Mouse (Mus musculus): ENCODE measurements around the gene Slc13a5. TPM values are rescaled to one million over a fixed set of nuclear protein-coding genes. Genes with fewer than 3 reads are reported as not detected.
A peak's percentile ranks its signal among the peaks of the same experiment; 100 is the strongest.

Gene Slc13a5
- polyA plus RNA-seq, 1 experiment from 2014 or later, result not detected

- ATAC-seq (ENCODE audit: insufficient read depth), result no peak
- DNase-seq, result peak; percentile 12
- Histone ChIP-seq H3K9ac (no peak overlapping the region), H3K36me3 (ENCODE audit: insufficient read depth) (no peaks in the 10 kb centered on the region), H3K4me3 (ENCODE audit: low read depth, low read length) (no peak overlapping the region), H3K4me2 (peak overlapping the region; percentile 60), H3K27me3 (ENCODE audit: insufficient read depth, low read length) (peaks cover 34% of the 10 kb centered on the region), H3K9me3 (ENCODE audit: low read depth, low read length) (no peaks in the 10 kb centered on the region), H3K27ac (ENCODE audit: low read depth) (no peak overlapping the region), H3K4me1 (ENCODE audit: insufficient read depth) (no peaks in the 10 kb centered on the region)
- WGBS, result 9% methylated on average over 11 of the region's 11 CpGs
- no peak for TF ChIP-seq CTCF (IDR thresholded peaks at IDR 0.05; ENCODE audit: low read depth)
These were observed 1.5 kb downstream of the Slc13a5 start for GRCm38 (mm10) chr11:72265483-72265882.

- 59% methylated on average over 2 of the region's 2 CpGs for WGBS
- ATAC-seq (ENCODE audit: insufficient read depth) (no peak), DNase-seq (no peak)
- H3K4me1 ChIP-seq (ENCODE audit: insufficient read depth), result no peaks in the 10 kb centered on the region
- no peak overlapping the region for H3K4me3 ChIP-seq (ENCODE audit: low read depth, low read length)
- no peaks in the 10 kb centered on the region for H3K9me3 ChIP-seq (ENCODE audit: low read depth, low read length)
- H3K27ac ChIP-seq (ENCODE audit: low read depth), result no peak overlapping the region
- no peaks in the 10 kb centered on the region for H3K36me3 ChIP-seq (ENCODE audit: insufficient read depth)
- H3K9ac ChIP-seq, result no peak overlapping the region
- no peaks in the 10 kb centered on the region for H3K27me3 ChIP-seq (ENCODE audit: insufficient read depth, low read length)
- TF ChIP-seq CTCF (IDR thresholded peaks at IDR 0.05; ENCODE audit: low read depth), result no peak
- no peak overlapping the region for H3K4me2 ChIP-seq
These were observed 10.6 kb downstream of the Slc13a5 start for GRCm38 (mm10) chr11:72256441-72256840.

- DNase-seq, result no peak
- no peak overlapping the region for H3K4me3 ChIP-seq (ENCODE audit: low read depth, low read length)
- H3K27me3 ChIP-seq (ENCODE audit: insufficient read depth, low read length), result no peaks in the 10 kb centered on the region
- no peak overlapping the region for H3K9ac ChIP-seq
- no peaks in the 10 kb centered on the region for H3K9me3 ChIP-seq (ENCODE audit: low read depth, low read length)
- no peak overlapping the region for H3K4me2 ChIP-seq
- H3K36me3 ChIP-seq (ENCODE audit: insufficient read depth), result no peaks in the 10 kb centered on the region
- WGBS, result 90% methylated on average over 4 of the region's 4 CpGs
- no peak overlapping the region for H3K27ac ChIP-seq (ENCODE audit: low read depth)
- no peak for ATAC-seq (ENCODE audit: insufficient read depth)
- H3K4me1 ChIP-seq (ENCODE audit: insufficient read depth), result no peaks in the 10 kb centered on the region
- TF ChIP-seq CTCF (IDR thresholded peaks at IDR 0.05; ENCODE audit: low read depth), result no peak
These were observed 11.4 kb downstream of the Slc13a5 start for GRCm38 (mm10) chr11:72255629-72256028.

- H3K27me3 ChIP-seq (ENCODE audit: insufficient read depth, low read length), result no peaks in the 10 kb centered on the region
- DNase-seq (no peak), ATAC-seq (ENCODE audit: insufficient read depth) (no peak)
- WGBS, result 77% methylated on average over 8 of the region's 8 CpGs
- H3K9me3 ChIP-seq (ENCODE audit: low read depth, low read length), result no peaks in the 10 kb centered on the region
- H3K4me3 ChIP-seq (ENCODE audit: low read depth, low read length), result no peak overlapping the region
- no peak overlapping the region for H3K4me2 ChIP-seq
- H3K27ac ChIP-seq (ENCODE audit: low read depth), result no peak overlapping the region
- no peaks in the 10 kb centered on the region for H3K4me1 ChIP-seq (ENCODE audit: insufficient read depth)
- no peak overlapping the region for H3K9ac ChIP-seq
- no peak for TF ChIP-seq CTCF (IDR thresholded peaks at IDR 0.05; ENCODE audit: low read depth)
- no peaks in the 10 kb centered on the region for H3K36me3 ChIP-seq (ENCODE audit: insufficient read depth)
These were observed 21.7 kb downstream of the Slc13a5 start for GRCm38 (mm10) chr11:72245196-72245753.

GRCm38 (mm10) chr11:72240062-72240860 is 26.8 kb downstream of the Slc13a5 start:
- DNase-seq, result no peak
- Histone ChIP-seq H3K4me1 (ENCODE audit: insufficient read depth) (no peaks in the 10 kb centered on the region), H3K9ac (no peak overlapping the region), H3K36me3 (ENCODE audit: insufficient read depth) (no peaks in the 10 kb centered on the region), H3K9me3 (ENCODE audit: low read depth, low read length) (no peaks in the 10 kb centered on the region), H3K27ac (ENCODE audit: low read depth) (no peak overlapping the region), H3K4me3 (ENCODE audit: low read depth, low read length) (no peak overlapping the region), H3K27me3 (ENCODE audit: insufficient read depth, low read length) (no peaks in the 10 kb centered on the region), H3K4me2 (no peak overlapping the region)
- no peak for TF ChIP-seq CTCF (IDR thresholded peaks at IDR 0.05; ENCODE audit: low read depth)
- WGBS, result 69% methylated on average over 4 of the region's 4 CpGs
- no peak for ATAC-seq (ENCODE audit: insufficient read depth)

- Histone ChIP-seq H3K4me3 (ENCODE audit: low read depth, low read length) (no peak overlapping the region), H3K9ac (no peak overlapping the region), H3K36me3 (ENCODE audit: insufficient read depth) (no peaks in the 10 kb centered on the region), H3K4me1 (ENCODE audit: insufficient read depth) (no peaks in the 10 kb centered on the region), H3K27ac (ENCODE audit: low read depth) (no peak overlapping the region), H3K4me2 (no peak overlapping the region), H3K27me3 (ENCODE audit: insufficient read depth, low read length) (no peaks in the 10 kb centered on the region), H3K9me3 (ENCODE audit: low read depth, low read length) (no peaks in the 10 kb centered on the region)
- DNase-seq (no peak), ATAC-seq (ENCODE audit: insufficient read depth) (no peak)
- no peak for TF ChIP-seq CTCF (IDR thresholded peaks at IDR 0.05; ENCODE audit: low read depth)
- WGBS, result 55% methylated on average over 5 of the region's 5 CpGs
These were observed 33.0 kb downstream of the Slc13a5 start for GRCm38 (mm10) chr11:72234013-72234412.

GRCm38 (mm10) chr11:72232991-72233390 is 34.0 kb downstream of the Slc13a5 start:
- no peaks in the 10 kb centered on the region for H3K9me3 ChIP-seq (ENCODE audit: low read depth, low read length)
- 57% methylated on average over 1 of the region's 1 CpGs for WGBS
- no peak for DNase-seq

More at GRCm38 (mm10) chr11:72232991-72233390, 34.0 kb downstream of the Slc13a5 start:
- H3K27ac ChIP-seq (ENCODE audit: low read depth), result no peak overlapping the region
- H3K9ac ChIP-seq, result no peak overlapping the region
- no peak overlapping the region for H3K4me3 ChIP-seq (ENCODE audit: low read depth, low read length)
- H3K36me3 ChIP-seq (ENCODE audit: insufficient read depth), result no peaks in the 10 kb centered on the region
- H3K27me3 ChIP-seq (ENCODE audit: insufficient read depth, low read length), result no peaks in the 10 kb centered on the region
- ATAC-seq (ENCODE audit: insufficient read depth), result no peak
- H3K4me2 ChIP-seq, result no peak overlapping the region
- H3K4me1 ChIP-seq (ENCODE audit: insufficient read depth), result no peaks in the 10 kb centered on the region
- no peak for TF ChIP-seq CTCF (IDR thresholded peaks at IDR 0.05; ENCODE audit: low read depth)
